Mouse (Mus musculus): ENCODE measurements at regions not wholly inside any gene's neighbourhood (a gene's known extent, or its start where the extent isn't known, plus 50 kb on each side); places are given as distances from the start of the nearest gene placed in this dataset.

GRCm38 (mm10) chr1:138908860-138909259, 52.2 kb upstream of the 2310009B15Rik start:
- no peak for DNase-seq (ENCODE audit: extremely low read depth, low read depth, low spot score)

GRCm38 (mm10) chr1:138909654-138910053, 53.0 kb upstream of the 2310009B15Rik start:
- no peak for DNase-seq (ENCODE audit: extremely low read depth, low read depth, low spot score)

- DNase-seq (ENCODE audit: extremely low read depth, low read depth, low spot score), result peak; percentile 52
Measured at GRCm38 (mm10) chr1:138912156-138912616, 51.0 kb upstream of the Dennd1b start.

GRCm38 (mm10) chr1:138912928-138913327, 50.3 kb upstream of the Dennd1b start:
- DNase-seq (ENCODE audit: extremely low read depth, low read depth, low spot score), result no peak

GRCm38 (mm10) chr1:138913428-138913827, 49.8 kb upstream of the Dennd1b start:
- no peak for DNase-seq (ENCODE audit: extremely low read depth, low read depth, low spot score)

Data from fat pad, adult 2 months (tissue).